ENCODE assay signal across 9 mouse cellular contexts in genomic region chr2:122160680-122161079, GRCm38 (mm10). TPM values are rescaled to one million over a fixed set of nuclear protein-coding genes. Genes with fewer than 3 reads are reported as not detected.
DNase-seq lines count a peak whose midpoint lies in the region; ATAC-seq and TF ChIP-seq lines count a peak whose summit lies in the region.
"Had no signal": no experiment of that assay in that cellular context is flagged by ENCODE, and none has a peak within 500 bp of the region (broad histone marks: within the 10 kb centered on the region; RNA-seq: fewer than 3 reads in every experiment).

Gene Trim69 (plus strand): TSS chr2:122160700.

- no peaks in the 10 kb centered on the region for H3K4me1 ChIP-seq in hindbrain, embryonic 11.5 days (replicated peaks; ENCODE audit: control insufficient read depth, insufficient read depth, low read length)

- H3K27ac ChIP-seq in hindbrain, embryonic 11.5 days (ENCODE audit: low read depth, low read length), result no peak within 1 kb of the TSS

- CTCF ChIA-PET in Patski (lab: Charles Lee), result interaction anchor here (0.6 to 1.5 kb wide), 9 partner anchors 9 to 133 kb away, joined by 3 to 7 read pairs (median 3); partner anchors contain the start of gene Spg11

- H3K4me2 ChIP-seq in hindbrain, embryonic 11.5 days (replicated peaks; ENCODE audit: low read depth, low read length), result no peak within 1 kb of the TSS

- in situ Hi-C loops in Patski (cut with MboI; ENCODE audit: low pct_unique_long_range_greater_than_20kb), result loop anchor here (5.0 kb wide), 1 partner anchor 88 kb away; no protein-coding TSS in a partner anchor

- H3K9me3 ChIP-seq in hindbrain, embryonic 11.5 days (ENCODE audit: control insufficient read depth, low read length), result no peaks in the 10 kb centered on the region
- H3K9me3 ChIP-seq: megakaryocyte, embryonic 14.5 days had no signal

- no peaks in the 10 kb centered on the region for H3K36me3 ChIP-seq in hindbrain, embryonic 11.5 days (ENCODE audit: control insufficient read depth, insufficient read depth, low read length)

- no peak within 1 kb of the TSS for H3K9ac ChIP-seq in hindbrain, embryonic 11.5 days (ENCODE audit: low read depth, low read length)

- peak; percentile 81 for TF ChIP-seq CTCF in Patski (IDR thresholded peaks at IDR 0.05)

- 42% methylated on average over 2 of the region's 2 CpGs for WGBS in hindbrain, embryonic 11.5 days

- DNase-seq in Patski (ENCODE audit: low read depth, low spot score), result no peak
- peak; percentile 74 for DNase-seq in cerebellum, adult 9-10 months
- DNase-seq in frontal cortex, postnatal 10 days (ENCODE audit: low spot score in 2 of 2), result peak; percentile 42 to 68
- peak; percentile 89 for DNase-seq in hindbrain, embryonic 11.5 days (ENCODE audit: low spot score)
- peak; percentile 87 to 88 for DNase-seq in layer of hippocampus, postnatal 10 days (ENCODE audit: low spot score in 2 of 2)
- peak; percentile 92 for DNase-seq in lung, postnatal 14 days
- peak; percentile 81 for DNase-seq in retina, postnatal 1 day
- peak; percentile 92 for DNase-seq in thymus, postnatal 4 days

- peak; percentile 82 for ATAC-seq in Patski
- no peak for ATAC-seq in hindbrain, embryonic 11.5 days (ENCODE audit: low FRiP score)

- no peaks in the 10 kb centered on the region for H3K27me3 ChIP-seq in Patski
- H3K27me3 ChIP-seq in hindbrain, embryonic 11.5 days (ENCODE audit: control insufficient read depth, insufficient read depth, low read length), result no peaks in the 10 kb centered on the region
- H3K27me3 ChIP-seq: megakaryocyte, embryonic 14.5 days had no signal

- H3K4me3 ChIP-seq in hindbrain, embryonic 11.5 days (ENCODE audit: low read depth, low read length), result no peak within 1 kb of the TSS

- POLR2A ChIA-PET in Patski (lab: Charles Lee), result no interaction called here

RNA-seq across cellular contexts. Expression of gene Trim69, which starts in this region (rescaled TPM):
- 0.14 TPM for polyA plus RNA-seq in Patski (2021)
- polyA plus RNA-seq in hindbrain, embryonic 11.5 days (2014; fragmentation: Nextera tagmentation; extraction: Ambion mirVana), result not detected in 2 replicates
- total RNA-seq in layer of hippocampus, postnatal 10 days (2021), result not detected

Comparison
In these comparisons a context has a peak if more than half of its experiments do, and no peak if none do; other contexts are left out.
1. Peak in ATAC-seq in Patski; RNA of the gene not detected or under 1 TPM.
2. Peak in DNase-seq in hindbrain, embryonic 11.5 days; RNA of the gene not detected or under 1 TPM.
3. Peak in DNase-seq in layer of hippocampus, postnatal 10 days; RNA of the gene not detected or under 1 TPM.